In genomic region chr11:3459105-3459468, GRCm38 (mm10) we compare ENCODE assay signal across 17 mouse cellular contexts. TPM values are rescaled to one million over a fixed set of nuclear protein-coding genes. Genes with fewer than 3 reads are reported as not detected.
A peak's percentile ranks its signal among the peaks of the same experiment; 100 is the strongest.
DNase-seq lines count a peak whose midpoint lies in the region; ATAC-seq and TF ChIP-seq lines count a peak whose summit lies in the region.
"Had no signal": no experiment of that assay in that cellular context is flagged by ENCODE, and none has a peak within 500 bp of the region (broad histone marks: within the 10 kb centered on the region; RNA-seq: fewer than 3 reads in every experiment).

No protein-coding gene starts in this region.

- no peak overlapping the region for H3K9ac ChIP-seq in intestine, postnatal 0 days (ENCODE audit: low read depth, low read length)
- H3K9ac ChIP-seq in kidney, postnatal 0 days (ENCODE audit: low read depth, low read length): no peak overlapping the region
- no peak overlapping the region for H3K9ac ChIP-seq in liver, embryonic 13.5 days
- H3K9ac ChIP-seq: forebrain, embryonic 13.5 days; heart, embryonic 13.5 days; limb, embryonic 13.5 days; midbrain, embryonic 15.5 days had no signal

- H3K9me3 ChIP-seq in intestine, postnatal 0 days (ENCODE audit: control insufficient read depth): no peaks in the 10 kb centered on the region
- no peaks in the 10 kb centered on the region for H3K9me3 ChIP-seq in kidney, postnatal 0 days (replicated peaks; ENCODE audit: low read length)
- no peaks in the 10 kb centered on the region for H3K9me3 ChIP-seq in liver, embryonic 13.5 days (replicated peaks)
- no peaks in the 10 kb centered on the region for H3K9me3 ChIP-seq in hindbrain, embryonic 10.5 days
- H3K9me3 ChIP-seq in heart, embryonic 10.5 days: no peaks in the 10 kb centered on the region
- H3K9me3 ChIP-seq: forebrain, embryonic 13.5 days; heart, embryonic 13.5 days; limb, embryonic 13.5 days; midbrain, embryonic 15.5 days had no signal

- no peak overlapping the region for H3K4me3 ChIP-seq in intestine, postnatal 0 days (ENCODE audit: low read depth, low read length)
- no peak overlapping the region for H3K4me3 ChIP-seq in kidney, postnatal 0 days (replicated peaks; ENCODE audit: low read depth, low read length)
- H3K4me3 ChIP-seq in liver, embryonic 13.5 days (replicated peaks): no peak overlapping the region
- H3K4me3 ChIP-seq in hindbrain, embryonic 10.5 days: no peak overlapping the region
- no peak overlapping the region for H3K4me3 ChIP-seq in heart, embryonic 10.5 days
- H3K4me3 ChIP-seq: forebrain, embryonic 13.5 days; heart, embryonic 13.5 days; left cerebral cortex, adult 2 months; limb, embryonic 13.5 days; midbrain, embryonic 15.5 days had no signal

- ATAC-seq in intestine, postnatal 0 days: peak; percentile 75
- ATAC-seq in kidney, postnatal 0 days (replicated peaks; ENCODE audit: low FRiP score, low read depth): peak; percentile 63; the same call in 1 of the 2 replicates
- peak; percentile 18; the same call in 1 of the 2 replicates for ATAC-seq in liver, embryonic 13.5 days (ENCODE audit: low read depth)
- ATAC-seq: forebrain, embryonic 13.5 days; midbrain, embryonic 15.5 days had no signal

- peak; percentile 20 for DNase-seq in ZHBTc4 (ENCODE audit: low read depth, low spot score)
- DNase-seq in kidney, postnatal 0 days (ENCODE audit: low spot score): no peak
- DNase-seq in liver, embryonic 13.5 days: no peak
- DNase-seq in frontal cortex, postnatal 36 days (ENCODE audit: low spot score in 2 of 2): no peak
- no peak for DNase-seq in hindbrain, embryonic 10.5 days (ENCODE audit: low spot score)
- no peak for DNase-seq in heart, embryonic 10.5 days (ENCODE audit: low spot score)
- DNase-seq in retina, postnatal 1 day: no peak
- DNase-seq: cerebellum, postnatal 14 days; gastrocnemius, postnatal 36 days; heart, postnatal 4 days; thymus, postnatal 36 days had no signal

- peaks cover 5% of the 10 kb centered on the region; the same call in 1 of the 2 replicates for H3K4me1 ChIP-seq in intestine, postnatal 0 days (replicated peaks; ENCODE audit: control insufficient read depth, insufficient read depth, low read length)
- no peaks in the 10 kb centered on the region for H3K4me1 ChIP-seq in kidney, postnatal 0 days (replicated peaks; ENCODE audit: insufficient read depth, low read length)
- peaks cover 7% of the 10 kb centered on the region for H3K4me1 ChIP-seq in liver, embryonic 13.5 days (replicated peaks)
- H3K4me1 ChIP-seq in hindbrain, embryonic 10.5 days (replicated peaks): no peaks in the 10 kb centered on the region
- H3K4me1 ChIP-seq in heart, embryonic 10.5 days: no peaks in the 10 kb centered on the region
- H3K4me1 ChIP-seq: forebrain, embryonic 13.5 days; heart, embryonic 13.5 days; midbrain, embryonic 15.5 days had no signal

- H3K27ac ChIP-seq in intestine, postnatal 0 days (ENCODE audit: low read depth, low read length): peak overlapping the region; percentile 85
- 0 out of 2 replicates have a peak overlapping the region, but pooled peaks have one; percentile 47 for H3K27ac ChIP-seq in kidney, postnatal 0 days
- peak overlapping the region; percentile 37; the same call in 1 of the 2 replicates for H3K27ac ChIP-seq in liver, embryonic 13.5 days
- no peak overlapping the region for H3K27ac ChIP-seq in hindbrain, embryonic 10.5 days
- H3K27ac ChIP-seq in heart, embryonic 10.5 days: no peak overlapping the region
- H3K27ac ChIP-seq: forebrain, embryonic 13.5 days; heart, embryonic 13.5 days; left cerebral cortex, adult 2 months; limb, embryonic 13.5 days; midbrain, embryonic 15.5 days had no signal

- no peak for TF ChIP-seq CTCF in intestine, postnatal 0 days (IDR thresholded peaks at IDR 0.05; ENCODE audit: low read depth)
- no peak for TF ChIP-seq CTCF in kidney, postnatal 0 days (IDR thresholded peaks at IDR 0.05; ENCODE audit: low read depth)

- H3K27me3 ChIP-seq in intestine, postnatal 0 days (replicated peaks; ENCODE audit: control insufficient read depth, insufficient read depth, low read length): no peaks in the 10 kb centered on the region
- H3K27me3 ChIP-seq in kidney, postnatal 0 days (ENCODE audit: insufficient read depth, low read length): no peaks in the 10 kb centered on the region
- no peaks in the 10 kb centered on the region for H3K27me3 ChIP-seq in liver, embryonic 13.5 days
- H3K27me3 ChIP-seq in hindbrain, embryonic 10.5 days (ENCODE audit: insufficient read depth, poor library complexity, severe bottlenecking): no peaks in the 10 kb centered on the region
- no peaks in the 10 kb centered on the region for H3K27me3 ChIP-seq in heart, embryonic 10.5 days (ENCODE audit: insufficient read depth, poor library complexity, severe bottlenecking)
- H3K27me3 ChIP-seq: forebrain, embryonic 13.5 days; heart, embryonic 13.5 days; limb, embryonic 13.5 days; midbrain, embryonic 15.5 days had no signal

- H3K4me2 ChIP-seq in intestine, postnatal 0 days (replicated peaks; ENCODE audit: low read depth): peak overlapping the region; percentile 52
- no peak overlapping the region for H3K4me2 ChIP-seq in kidney, postnatal 0 days (ENCODE audit: low read length)
- no peak overlapping the region for H3K4me2 ChIP-seq in liver, embryonic 13.5 days
- H3K4me2 ChIP-seq: forebrain, embryonic 13.5 days; heart, embryonic 13.5 days; limb, embryonic 13.5 days; midbrain, embryonic 15.5 days had no signal

- H3K36me3 ChIP-seq in intestine, postnatal 0 days (ENCODE audit: control insufficient read depth, insufficient read depth): peaks cover 5% of the 10 kb centered on the region; the same call in 1 of the 2 replicates
- no peaks in the 10 kb centered on the region for H3K36me3 ChIP-seq in kidney, postnatal 0 days (ENCODE audit: insufficient read depth, low read length)
- H3K36me3 ChIP-seq in liver, embryonic 13.5 days: peaks cover 9% of the 10 kb centered on the region
- H3K36me3 ChIP-seq in hindbrain, embryonic 10.5 days: peaks cover 29% of the 10 kb centered on the region
- H3K36me3 ChIP-seq in heart, embryonic 10.5 days: peaks cover 24% of the 10 kb centered on the region

- 44% methylated on average over 2 of the region's 2 CpGs for WGBS in intestine, postnatal 0 days
- WGBS in kidney, postnatal 0 days: 74% methylated on average over 2 of the region's 2 CpGs
- WGBS in liver, embryonic 13.5 days (ENCODE audit: insufficient replicate concordance): 56% methylated on average over 2 of the region's 2 CpGs
- WGBS in hindbrain, embryonic 10.5 days: 86% methylated on average over 2 of the region's 2 CpGs
- WGBS in heart, embryonic 10.5 days: 60% methylated on average over 2 of the region's 2 CpGs

RNA-seq across cellular contexts. Expression of gene Rnf185, which starts 6.9 kb away (rescaled TPM):
- polyA plus RNA-seq in intestine, postnatal 0 days (2015; fragmentation: Nextera tagmentation; extraction: Ambion mirVana): 31.1 and 32.0 TPM in 2 replicates
- 37.8 and 39.1 TPM in 2 replicates for polyA plus RNA-seq in kidney, postnatal 0 days (2015; fragmentation: Nextera tagmentation; extraction: Ambion mirVana)
- 7.3 and 9.1 TPM in 2 replicates for polyA plus RNA-seq in liver, embryonic 13.5 days (2015; fragmentation: Nextera tagmentation; extraction: Ambion mirVana)
- polyA plus RNA-seq in hindbrain, embryonic 10.5 days (2016; fragmentation: Nextera tagmentation; extraction: Ambion mirVana): 42.1 and 44.5 TPM in 2 replicates
- polyA plus RNA-seq in heart, embryonic 10.5 days (2016; fragmentation: Nextera tagmentation; extraction: Ambion mirVana): 29.8 and 31.0 TPM in 2 replicates

RNA-seq across cellular contexts. Expression of gene Pla2g3, which starts 29.0 kb away (rescaled TPM):
- polyA plus RNA-seq in intestine, postnatal 0 days (2015; fragmentation: Nextera tagmentation; extraction: Ambion mirVana): 0.17 and 0.30 TPM in 2 replicates
- polyA plus RNA-seq in kidney, postnatal 0 days (2015; fragmentation: Nextera tagmentation; extraction: Ambion mirVana): 0.25 and 0.32 TPM in 2 replicates
- polyA plus RNA-seq in liver, embryonic 13.5 days (2015; fragmentation: Nextera tagmentation; extraction: Ambion mirVana): 0.05 TPM in 2 replicates
- 0.99 and 1.5 TPM in 2 replicates for polyA plus RNA-seq in hindbrain, embryonic 10.5 days (2016; fragmentation: Nextera tagmentation; extraction: Ambion mirVana)
- 0.21 and 0.70 TPM in 2 replicates for polyA plus RNA-seq in heart, embryonic 10.5 days (2016; fragmentation: Nextera tagmentation; extraction: Ambion mirVana)

RNA-seq across cellular contexts. Expression of gene Inpp5j, which starts 45.5 kb away (rescaled TPM):
- 6.8 and 6.9 TPM in 2 replicates for polyA plus RNA-seq in intestine, postnatal 0 days (2015; fragmentation: Nextera tagmentation; extraction: Ambion mirVana)
- polyA plus RNA-seq in kidney, postnatal 0 days (2015; fragmentation: Nextera tagmentation; extraction: Ambion mirVana): 4.5 and 4.7 TPM in 2 replicates
- 0.15 and 0.18 TPM in 2 replicates for polyA plus RNA-seq in liver, embryonic 13.5 days (2015; fragmentation: Nextera tagmentation; extraction: Ambion mirVana)
- polyA plus RNA-seq in hindbrain, embryonic 10.5 days (2016; fragmentation: Nextera tagmentation; extraction: Ambion mirVana): 0.21 and 0.37 TPM in 2 replicates
- 2.8 and 9.7 TPM in 2 replicates for polyA plus RNA-seq in heart, embryonic 10.5 days (2016; fragmentation: Nextera tagmentation; extraction: Ambion mirVana)

RNA-seq across cellular contexts. Expression of gene Limk2, which starts 50.1 kb away (rescaled TPM):
- 68.4 and 82.1 TPM in 2 replicates for polyA plus RNA-seq in intestine, postnatal 0 days (2015; fragmentation: Nextera tagmentation; extraction: Ambion mirVana)
- 28.8 and 31.8 TPM in 2 replicates for polyA plus RNA-seq in kidney, postnatal 0 days (2015; fragmentation: Nextera tagmentation; extraction: Ambion mirVana)
- 8.7 TPM in 2 replicates for polyA plus RNA-seq in liver, embryonic 13.5 days (2015; fragmentation: Nextera tagmentation; extraction: Ambion mirVana)
- 62.0 and 82.2 TPM in 2 replicates for polyA plus RNA-seq in hindbrain, embryonic 10.5 days (2016; fragmentation: Nextera tagmentation; extraction: Ambion mirVana)
- 68.8 and 73.9 TPM in 2 replicates for polyA plus RNA-seq in heart, embryonic 10.5 days (2016; fragmentation: Nextera tagmentation; extraction: Ambion mirVana)

RNA-seq across cellular contexts. Expression of gene Selenom, which starts 55.4 kb away (rescaled TPM):
- polyA plus RNA-seq in intestine, postnatal 0 days (2015; fragmentation: Nextera tagmentation; extraction: Ambion mirVana): 283 and 284 TPM in 2 replicates
- polyA plus RNA-seq in kidney, postnatal 0 days (2015; fragmentation: Nextera tagmentation; extraction: Ambion mirVana): 124 and 125 TPM in 2 replicates
- polyA plus RNA-seq in liver, embryonic 13.5 days (2015; fragmentation: Nextera tagmentation; extraction: Ambion mirVana): 12.2 and 12.5 TPM in 2 replicates
- polyA plus RNA-seq in hindbrain, embryonic 10.5 days (2016; fragmentation: Nextera tagmentation; extraction: Ambion mirVana): 60.3 and 73.5 TPM in 2 replicates
- 66.3 and 87.5 TPM in 2 replicates for polyA plus RNA-seq in heart, embryonic 10.5 days (2016; fragmentation: Nextera tagmentation; extraction: Ambion mirVana)

Comparison
In these comparisons a context has a peak if more than half of its experiments do, and no peak if none do; other contexts are left out.
1. ATAC-seq: peak in every context shown above with its lines; median percentile 75 in intestine, postnatal 0 days; 63 in kidney, postnatal 0 days; 18 in liver, embryonic 13.5 days.
2. H3K27ac ChIP-seq: peak in intestine, postnatal 0 days (single experiment), kidney, postnatal 0 days (single experiment) and liver, embryonic 13.5 days (single experiment); none in hindbrain, embryonic 10.5 days (single experiment) and heart, embryonic 10.5 days (single experiment).